Mouse (Mus musculus) 416B (cell line): ENCODE data around the gene Pwwp2b.

Experiments used
- DNase-seq: peaks from one replicate; pipeline ENCODE4 v3.0.0; 2011; ENCODE audit warnings: low read depth

Gene Pwwp2b

DNA sequence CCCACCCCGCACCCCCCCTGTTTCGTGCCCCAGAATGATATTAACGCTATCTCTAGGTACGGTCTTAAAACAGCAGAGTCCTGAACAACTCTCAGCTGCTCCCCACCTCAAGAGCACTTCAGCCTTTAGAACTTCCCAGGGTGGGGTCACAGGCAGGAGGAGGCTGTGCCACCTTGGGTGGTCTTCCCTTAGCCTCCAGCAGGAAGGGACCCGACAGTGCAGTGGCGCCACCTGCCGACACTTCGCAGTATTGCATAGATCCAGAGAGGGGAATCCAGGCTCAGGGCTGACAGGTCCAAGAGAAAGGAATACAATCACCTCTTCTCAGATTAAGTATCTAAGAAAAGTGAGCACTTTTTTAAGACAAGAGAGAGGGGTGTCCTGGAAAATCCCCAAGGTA, 51.1 kb downstream of the Pwwp2b start:
- peak; percentile 50 for DNase-seq

GRCm38 (mm10) chr7:139300423-139300822, 52.1 kb downstream of the Pwwp2b start:
- no peak for DNase-seq

DNA sequence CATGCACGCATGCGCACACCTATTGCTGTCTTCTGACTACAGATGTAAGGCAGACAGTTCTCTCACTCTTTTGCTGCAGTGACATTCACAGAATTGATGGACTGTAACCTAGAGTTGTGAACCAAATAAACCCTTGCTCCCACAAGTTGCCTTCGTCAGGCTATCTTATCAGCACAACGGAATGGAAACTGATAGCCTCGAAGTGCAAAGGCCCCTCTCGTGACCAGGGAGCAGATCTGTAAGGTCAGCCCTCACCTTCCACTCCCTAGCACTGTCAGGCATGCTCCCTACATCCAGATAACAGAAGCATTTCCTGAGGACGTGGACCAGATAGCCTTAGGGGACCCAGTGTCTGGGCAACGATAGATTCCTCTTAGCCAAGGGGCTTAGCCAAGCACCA, 53.2 kb downstream of the Pwwp2b start:
- no peak for DNase-seq

GRCm38 (mm10) chr7:139302314-139302713, 54.0 kb downstream of the Pwwp2b start:
- no peak for DNase-seq

DNA sequence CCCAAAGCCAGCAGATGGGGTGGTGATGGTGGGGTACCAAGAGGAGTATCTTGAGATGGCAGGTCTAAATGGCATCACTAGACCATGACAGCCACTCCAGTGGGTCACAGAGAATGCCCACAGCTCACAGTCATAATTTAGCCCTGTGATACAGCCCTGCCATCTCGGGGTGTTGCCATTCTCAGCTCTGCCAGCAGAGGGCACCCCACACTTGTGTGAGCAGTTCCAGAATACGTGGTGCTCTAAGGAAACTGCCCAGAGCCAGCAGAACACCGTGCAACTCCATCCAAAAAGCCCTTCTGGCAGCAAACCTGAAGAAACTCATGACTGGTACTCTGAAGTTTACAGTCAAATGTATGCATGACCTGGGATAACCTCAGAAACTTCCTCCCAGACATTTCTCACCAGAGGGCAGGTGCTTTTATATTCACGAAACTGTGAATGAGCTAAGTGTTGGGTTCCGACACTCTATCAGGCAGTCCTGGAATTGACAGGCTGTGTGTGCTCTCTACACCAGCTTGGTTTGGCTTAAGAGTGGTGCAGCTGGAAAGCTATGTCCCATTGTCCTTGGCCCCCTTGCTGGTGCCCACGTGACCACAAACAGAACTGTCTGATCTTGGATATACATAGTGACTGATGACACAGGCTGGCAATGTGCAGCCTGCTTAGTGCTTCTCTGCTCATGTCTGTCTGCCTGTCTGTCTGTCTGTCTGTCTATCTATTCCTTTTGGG, 55.2 kb downstream of the Pwwp2b start:
- DNase-seq = peak; percentile 81

DNA sequence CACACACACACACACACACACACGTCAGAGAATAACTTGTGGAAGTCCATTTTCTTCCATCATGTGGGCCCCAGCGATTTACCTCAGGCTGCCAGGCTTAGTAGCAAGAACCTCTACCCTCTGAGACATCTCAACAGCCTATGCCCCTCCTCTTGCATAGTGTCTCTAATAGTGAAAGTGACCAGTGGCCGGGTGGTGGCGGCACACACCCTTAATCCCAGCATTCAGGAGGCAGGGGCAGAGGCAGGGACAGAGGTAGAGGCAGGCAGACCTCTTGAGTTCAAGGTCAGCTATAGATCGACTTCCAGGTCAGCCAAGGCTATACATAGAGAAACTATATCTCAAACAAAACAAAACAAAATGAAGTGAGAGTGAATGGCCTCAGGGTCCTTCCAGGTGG, 56.0 kb downstream of the Pwwp2b start:
- DNase-seq = peak; percentile 61

- DNase-seq = no peak
Measured at GRCm38 (mm10) chr7:139307056-139307455, 58.8 kb downstream of the Pwwp2b start.

DNA sequence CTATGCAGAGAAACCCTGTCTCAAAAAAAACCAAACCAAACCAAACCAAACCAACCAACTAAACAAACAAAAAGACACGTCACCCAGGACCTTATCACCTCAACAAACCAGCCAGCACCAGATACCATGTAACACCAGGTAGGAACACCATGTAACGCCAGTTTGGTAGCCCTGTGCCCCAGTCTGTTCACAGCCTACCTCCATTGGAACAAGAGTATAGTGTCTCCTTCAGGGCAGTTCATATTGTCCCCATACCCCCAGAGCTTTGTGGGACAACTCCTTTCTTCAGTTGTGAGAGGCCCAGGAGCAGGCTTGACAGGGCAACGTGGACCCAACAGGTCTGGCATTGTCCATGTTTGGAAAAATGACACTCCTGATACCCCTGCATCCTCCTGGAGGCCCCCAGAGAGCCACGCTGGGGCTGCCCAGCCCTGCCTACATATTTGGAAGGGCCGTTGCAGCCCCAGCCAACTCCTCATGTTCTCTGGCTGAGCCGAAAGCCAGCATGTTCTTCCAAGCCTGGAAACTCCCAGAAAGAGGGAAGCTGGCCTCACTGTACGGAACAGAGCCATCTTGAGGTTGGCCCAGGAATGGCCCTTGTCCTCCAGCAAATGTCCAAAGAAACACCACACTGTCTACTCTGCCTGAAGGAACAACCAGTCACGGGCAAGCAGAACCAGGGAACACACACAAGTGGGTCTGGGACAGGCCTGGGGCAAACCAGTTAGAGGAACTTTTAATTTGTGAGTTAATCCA, 60.0 kb downstream of the Pwwp2b start:
- no peak for DNase-seq

GRCm38 (mm10) chr7:139309106-139309505, 60.8 kb downstream of the Pwwp2b start:
- DNase-seq = no peak

- no peak for DNase-seq
Measured at GRCm38 (mm10) chr7:139310487-139310951, 62.2 kb downstream of the Pwwp2b start.

DNA sequence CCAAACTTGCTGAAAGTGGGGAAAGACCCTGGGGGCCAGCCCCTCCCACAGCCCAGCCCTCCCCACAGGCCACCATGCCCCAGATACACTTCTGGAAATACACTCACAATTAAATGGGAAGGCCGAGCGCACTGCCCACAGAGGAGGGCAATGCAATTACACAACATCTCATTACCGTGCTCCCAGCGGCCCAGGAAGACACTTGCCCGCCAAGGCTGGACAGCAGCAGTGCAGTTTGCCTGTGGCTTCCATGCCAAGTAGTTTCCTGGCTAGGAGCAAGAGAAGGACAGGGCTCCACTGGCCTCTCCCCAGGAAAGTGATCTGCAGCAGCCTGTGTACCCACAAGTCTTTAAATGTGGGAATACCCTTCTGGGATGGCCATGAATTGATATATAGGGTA, 64.4 kb downstream of the Pwwp2b start:
- DNase-seq = no peak

- DNase-seq = no peak
Measured at GRCm38 (mm10) chr7:139313413-139313812, 65.1 kb downstream of the Pwwp2b start.

- no peak for DNase-seq
Measured at GRCm38 (mm10) chr7:139314716-139315115, 66.4 kb downstream of the Pwwp2b start.

DNA sequence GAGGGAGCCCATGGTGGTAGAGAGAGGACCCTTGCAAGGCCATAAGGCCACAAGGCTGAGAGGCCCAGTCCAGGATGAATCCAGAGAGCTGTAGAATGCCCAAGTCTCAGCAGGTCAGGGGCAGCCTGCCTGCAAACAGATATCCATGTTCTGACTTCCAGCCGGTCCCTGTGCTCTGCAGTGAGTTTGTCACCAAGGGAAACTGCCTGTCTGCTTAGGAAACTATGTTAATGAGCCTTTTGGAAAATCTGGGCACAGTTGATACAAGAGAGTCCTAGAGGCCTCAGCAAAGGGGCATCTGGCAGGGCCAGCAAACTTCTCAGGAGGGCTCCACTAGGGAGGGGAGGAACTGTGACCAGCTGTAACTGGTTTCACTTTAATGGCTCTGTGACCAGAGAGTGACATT, 70.7 kb downstream of the Pwwp2b start:
- DNase-seq = no peak
